Mouse (Mus musculus) stomach, embryonic 15.5 days (tissue): ENCODE measurements around the gene Ggt7. TPM values are rescaled to one million over a fixed set of nuclear protein-coding genes. Genes with fewer than 3 reads are reported as not detected.

Experiments used
- ATAC-seq: fragments of 200-750 bp; cut with Nextera tagmentation; 2 replicates; pipeline ENCODE4 v1.8.0; 2017; ENCODE audit warnings: low read depth, moderate number of reproducible peaks, moderate TSS enrichment; ENCODE audit not compliant: insufficient read depth, low FRiP score
- H3K27ac ChIP-seq: fragments of 300-500 bp; sonication (generic); 2 replicates; pipeline ENCODE4 v1.5.1; 2015; ENCODE audit warnings: mild to moderate bottlenecking, inconsistent platforms
- H3K27me3 ChIP-seq: fragments of 300-500 bp; sonication (generic); replicated peaks from 2 replicates; pipeline ENCODE4 v1.6.1; 2015; ENCODE audit warnings: inconsistent platforms
- H3K36me3 ChIP-seq: fragments of 300-500 bp; sonication (generic); 2 replicates; pipeline ENCODE4 v1.6.1; 2015; ENCODE audit warnings: inconsistent platforms
- H3K4me1 ChIP-seq: fragments of 300-500 bp; sonication (generic); 2 replicates; pipeline ENCODE4 v1.6.1; 2015; ENCODE audit warnings: inconsistent platforms
- H3K4me2 ChIP-seq: fragments of 300-500 bp; sonication (generic); 2 replicates; pipeline ENCODE4 v1.6.1; 2015; ENCODE audit warnings: mild to moderate bottlenecking, inconsistent platforms
- H3K4me3 ChIP-seq: fragments of 300-500 bp; sonication (generic); replicated peaks from 2 replicates; pipeline ENCODE4 v1.5.1; 2015; ENCODE audit warnings: inconsistent platforms
- H3K9ac ChIP-seq: fragments of 300-500 bp; sonication (generic); 2 replicates; pipeline ENCODE4 v1.6.1; 2015; ENCODE audit warnings: inconsistent platforms
- H3K9me3 ChIP-seq: fragments of 300-500 bp; sonication (generic); 2 replicates; pipeline ENCODE4 v1.6.1; 2016; ENCODE audit warnings: inconsistent platforms
- WGBS: fragments of 180-500 bp; shearing (Covaris S2); methylation state at CpG from one replicate; pipeline ENCODE4 v1.1.7; 2015; 5-methylcytosine and 5-hydroxymethylcytosine counted together
- polyA plus RNA-seq: library from polyadenylated mRNA; unstranded; fragments of >200 nt; fragmentation: Nextera tagmentation; extraction: Ambion mirVana; gene quantifications from 2 replicates; pipeline ENCODE4 v1.2.1, GENCODE M21; 2015

Ggt7 gene
- polyA plus RNA-seq, 1 experiment from 2014 or later: 3.8 TPM

GRCm38 (mm10) chr2:155537761-155538462 lies 19.9 kb upstream of the Ggt7 start:
- H3K4me1 ChIP-seq: no peaks in the 10 kb centered on the region
- 75% methylated on average over 5 of the region's 5 CpGs for WGBS
- H3K27me3 ChIP-seq: no peaks in the 10 kb centered on the region
- H3K36me3 ChIP-seq: no peaks in the 10 kb centered on the region
- no peak overlapping the region for H3K27ac ChIP-seq
- H3K9ac ChIP-seq: no peak overlapping the region
- H3K4me2 ChIP-seq: no peak overlapping the region
- ATAC-seq: no peak
- no peaks in the 10 kb centered on the region for H3K9me3 ChIP-seq
- H3K4me3 ChIP-seq: no peak overlapping the region

- Histone ChIP-seq H3K36me3 (no peaks in the 10 kb centered on the region), H3K4me1 (no peaks in the 10 kb centered on the region), H3K9ac (no peak overlapping the region), H3K27ac (no peak overlapping the region), H3K4me2 (no peak overlapping the region), H3K27me3 (no peaks in the 10 kb centered on the region), H3K4me3 (no peak overlapping the region), H3K9me3 (no peaks in the 10 kb centered on the region)
- ATAC-seq: no peak
These were observed 18.3 kb upstream of the Ggt7 start for GRCm38 (mm10) chr2:155536292-155536691.

- no peak overlapping the region for H3K4me3 ChIP-seq
- no peak overlapping the region for H3K27ac ChIP-seq
- 58% methylated on average over 5 of the region's 5 CpGs for WGBS
- H3K27me3 ChIP-seq: no peaks in the 10 kb centered on the region
- H3K9ac ChIP-seq: no peak overlapping the region
- H3K4me2 ChIP-seq: no peak overlapping the region
- H3K36me3 ChIP-seq: no peaks in the 10 kb centered on the region
- no peak for ATAC-seq
- H3K9me3 ChIP-seq: no peaks in the 10 kb centered on the region
- no peaks in the 10 kb centered on the region for H3K4me1 ChIP-seq
These were observed 9.3 kb upstream of the Ggt7 start for GRCm38 (mm10) chr2:155527367-155527766.

GRCm38 (mm10) chr2:155524378-155524777 lies 6.3 kb upstream of the Ggt7 start:
- Histone ChIP-seq H3K27ac (no peak overlapping the region), H3K4me3 (no peak overlapping the region), H3K27me3 (no peaks in the 10 kb centered on the region), H3K9ac (no peak overlapping the region), H3K9me3 (no peaks in the 10 kb centered on the region), H3K36me3 (no peaks in the 10 kb centered on the region), H3K4me1 (no peaks in the 10 kb centered on the region), H3K4me2 (no peak overlapping the region)
- WGBS: 58% methylated on average over 1 of the region's 1 CpGs
- ATAC-seq: no peak

- Histone ChIP-seq H3K4me1 (no peaks in the 10 kb centered on the region), H3K9ac (no peak overlapping the region), H3K4me3 (no peak overlapping the region), H3K27ac (no peak overlapping the region), H3K9me3 (no peaks in the 10 kb centered on the region), H3K36me3 (no peaks in the 10 kb centered on the region), H3K27me3 (no peaks in the 10 kb centered on the region), H3K4me2 (no peak overlapping the region)
- 53% methylated on average over 5 of the region's 5 CpGs for WGBS
- no peak for ATAC-seq
These were observed 5.7 kb upstream of the Ggt7 start for GRCm38 (mm10) chr2:155523706-155524105.

- H3K27me3 ChIP-seq: peaks cover 3% of the 10 kb centered on the region; the same call in 1 of the 2 replicates
- peaks cover 11% of the 10 kb centered on the region; the same call in 1 of the 2 replicates for H3K4me1 ChIP-seq
- H3K9ac ChIP-seq: peak overlapping the region; percentile 63
- H3K36me3 ChIP-seq: no peaks in the 10 kb centered on the region
- WGBS: 24% methylated on average over 18 of the region's 18 CpGs
- no peak for ATAC-seq
- H3K27ac ChIP-seq: peak overlapping the region; percentile 73; the same call in 1 of the 2 replicates
- peak overlapping the region; percentile 92 for H3K4me3 ChIP-seq
- no peaks in the 10 kb centered on the region for H3K9me3 ChIP-seq
- peak overlapping the region; percentile 94 for H3K4me2 ChIP-seq
These were observed 664 bp upstream of the Ggt7 start for GRCm38 (mm10) chr2:155518531-155519270.

- Histone ChIP-seq H3K27me3 (peaks cover 3% of the 10 kb centered on the region; the same call in 1 of the 2 replicates), H3K9me3 (no peaks in the 10 kb centered on the region), H3K4me1 (peaks cover 11% of the 10 kb centered on the region; the same call in 1 of the 2 replicates), H3K36me3 (no peaks in the 10 kb centered on the region), H3K9ac (no peak overlapping the region), H3K27ac (no peak overlapping the region), H3K4me2 (no peak overlapping the region), H3K4me3 (no peak overlapping the region)
- no peak for ATAC-seq
- 6% methylated on average over 1 of the region's 1 CpGs for WGBS
These were observed 2.1 kb downstream of the Ggt7 start for GRCm38 (mm10) chr2:155515941-155516340.

GRCm38 (mm10) chr2:155514666-155515065 lies 3.4 kb downstream of the Ggt7 start:
- Histone ChIP-seq H3K9me3 (no peaks in the 10 kb centered on the region), H3K9ac (peak overlapping the region; percentile 4; the same call in 1 of the 2 replicates), H3K27me3 (peaks cover 3% of the 10 kb centered on the region; the same call in 1 of the 2 replicates), H3K4me1 (peaks cover 11% of the 10 kb centered on the region; the same call in 1 of the 2 replicates), H3K4me2 (peak overlapping the region; percentile 67), H3K36me3 (no peaks in the 10 kb centered on the region), H3K4me3 (peak overlapping the region; percentile 36), H3K27ac (no peak overlapping the region)
- 2% methylated on average over 23 of the region's 23 CpGs for WGBS
- no peak for ATAC-seq

GRCm38 (mm10) chr2:155513543-155513942 lies 4.5 kb downstream of the Ggt7 start:
- Histone ChIP-seq H3K9me3 (no peaks in the 10 kb centered on the region), H3K36me3 (no peaks in the 10 kb centered on the region), H3K4me3 (no peak overlapping the region), H3K9ac (no peak overlapping the region), H3K27ac (no peak overlapping the region), H3K27me3 (peaks cover 3% of the 10 kb centered on the region; the same call in 1 of the 2 replicates), H3K4me2 (no peak overlapping the region), H3K4me1 (peaks cover 10% of the 10 kb centered on the region; the same call in 1 of the 2 replicates)
- no peak for ATAC-seq
- 60% methylated on average over 5 of the region's 5 CpGs for WGBS

- no peaks in the 10 kb centered on the region for H3K9me3 ChIP-seq
- WGBS: 56% methylated on average over 4 of the region's 4 CpGs
- no peak overlapping the region for H3K4me3 ChIP-seq
These were observed 5.6 kb downstream of the Ggt7 start for GRCm38 (mm10) chr2:155512479-155512878.

GRCm38 (mm10) chr2:155507721-155508470 lies 10.1 kb downstream of the Ggt7 start:
- no peaks in the 10 kb centered on the region for H3K27me3 ChIP-seq
- no peaks in the 10 kb centered on the region for H3K9me3 ChIP-seq
- H3K27ac ChIP-seq: no peak overlapping the region
- no peaks in the 10 kb centered on the region for H3K4me1 ChIP-seq
- no peak overlapping the region for H3K9ac ChIP-seq
- H3K4me2 ChIP-seq: no peak overlapping the region
- H3K36me3 ChIP-seq: no peaks in the 10 kb centered on the region
- ATAC-seq: no peak
- H3K4me3 ChIP-seq: no peak overlapping the region
- WGBS: 70% methylated on average over 10 of the region's 10 CpGs

More at GRCm38 (mm10) chr2:155512479-155512878, 5.6 kb downstream of the Ggt7 start:
- Histone ChIP-seq H3K9ac (no peak overlapping the region), H3K4me1 (0 out of 2 replicates have a peak, but pooled peaks cover 8% of the 10 kb centered on the region), H3K27me3 (peaks cover 3% of the 10 kb centered on the region; the same call in 1 of the 2 replicates), H3K27ac (no peak overlapping the region), H3K4me2 (no peak overlapping the region), H3K36me3 (no peaks in the 10 kb centered on the region)
- ATAC-seq: no peak
